In genomic region chr3:131156377-131156776, GRCm38 (mm10) we compare ENCODE assay signal across 13 mouse cellular contexts. TPM values are rescaled to one million over a fixed set of nuclear protein-coding genes. Genes with fewer than 3 reads are reported as not detected.
DNase-seq lines count a peak whose midpoint lies in the region; ATAC-seq and TF ChIP-seq lines count a peak whose summit lies in the region.
"Had no signal": no experiment of that assay in that cellular context is flagged by ENCODE, and none has a peak within 500 bp of the region (broad histone marks: within the 10 kb centered on the region; RNA-seq: fewer than 3 reads in every experiment).

No protein-coding gene starts in this region.

- no peaks in the 10 kb centered on the region for H3K36me3 ChIP-seq in lung, embryonic 14.5 days (ENCODE audit: insufficient read depth)
- H3K36me3 ChIP-seq in intestine, embryonic 15.5 days = no peaks in the 10 kb centered on the region
- H3K36me3 ChIP-seq: heart, embryonic 15.5 days; lung, embryonic 15.5 days had no signal

- H3K4me3 ChIP-seq in lung, embryonic 14.5 days (ENCODE audit: low read depth, low read length) = no peak overlapping the region
- H3K4me3 ChIP-seq in intestine, embryonic 15.5 days (replicated peaks) = no peak overlapping the region
- H3K4me3 ChIP-seq: heart, embryonic 15.5 days; lung, embryonic 15.5 days; myocyte had no signal

- H3K4me1 ChIP-seq in lung, embryonic 14.5 days (ENCODE audit: insufficient read depth) = 0 out of 2 replicates have a peak, but pooled peaks cover 4% of the 10 kb centered on the region
- H3K4me1 ChIP-seq in intestine, embryonic 15.5 days (replicated peaks) = no peaks in the 10 kb centered on the region

- 25% methylated on average over 11 of the region's 11 CpGs for WGBS in lung, embryonic 14.5 days
- WGBS in intestine, embryonic 15.5 days = 39% methylated on average over 11 of the region's 11 CpGs

- no peak overlapping the region for H3K27ac ChIP-seq in lung, embryonic 14.5 days (ENCODE audit: low read depth)
- H3K27ac ChIP-seq in intestine, embryonic 15.5 days = no peak overlapping the region
- H3K27ac ChIP-seq: heart, embryonic 15.5 days; lung, embryonic 15.5 days had no signal

- no peaks in the 10 kb centered on the region for H3K27me3 ChIP-seq in lung, embryonic 14.5 days (ENCODE audit: insufficient read depth, low read length)
- H3K27me3 ChIP-seq in intestine, embryonic 15.5 days (replicated peaks) = no peaks in the 10 kb centered on the region
- H3K27me3 ChIP-seq: heart, embryonic 15.5 days; lung, embryonic 15.5 days had no signal

- TF ChIP-seq CTCF in lung, embryonic 14.5 days (IDR thresholded peaks at IDR 0.05; ENCODE audit: low read depth) = no peak

- peak; percentile 42 for DNase-seq in lung, embryonic 14.5 days
- no peak for DNase-seq in lung, postnatal 25 days (ENCODE audit: low spot score)
- DNase-seq in R1 (ENCODE audit: low read depth, low spot score) = peak; percentile 57
- DNase-seq in thymus, postnatal 10 days (ENCODE audit: low spot score in 2 of 2) = peak; percentile 61 to 63
- DNase-seq in left cerebral cortex, adult 18-20 months (ENCODE audit: low spot score in 2 of 2) = no peak
- no peak for DNase-seq in adipocyte (ENCODE audit: low spot score)
- DNase-seq: cerebellum, postnatal 36 days; kidney, postnatal 10 days had no signal

- no peak overlapping the region for H3K4me2 ChIP-seq in lung, embryonic 14.5 days
- no peak overlapping the region for H3K4me2 ChIP-seq in intestine, embryonic 15.5 days (replicated peaks)
- H3K4me2 ChIP-seq: heart, embryonic 15.5 days; lung, embryonic 15.5 days had no signal

- no peaks in the 10 kb centered on the region for H3K9me3 ChIP-seq in lung, embryonic 14.5 days (ENCODE audit: low read depth, low read length)
- H3K9me3 ChIP-seq in intestine, embryonic 15.5 days = no peaks in the 10 kb centered on the region
- H3K9me3 ChIP-seq: heart, embryonic 15.5 days; lung, embryonic 15.5 days had no signal

- H3K9ac ChIP-seq in lung, embryonic 14.5 days = no peak overlapping the region
- H3K9ac ChIP-seq in intestine, embryonic 15.5 days = no peak overlapping the region
- H3K9ac ChIP-seq: heart, embryonic 15.5 days; lung, embryonic 15.5 days had no signal

- ATAC-seq in lung, embryonic 14.5 days (ENCODE audit: insufficient read depth) = peak; percentile 65; the same call in 1 of the 2 replicates
- 0 out of 2 replicates have a peak, but pooled peaks have one; percentile 36 for ATAC-seq in intestine, embryonic 15.5 days
- ATAC-seq: forebrain, embryonic 16.5 days had no signal

RNA-seq across cellular contexts. Expression of gene Lef1, which starts 46.1 kb away (rescaled TPM):
- polyA plus RNA-seq in lung, embryonic 14.5 days (2014; fragmentation: Nextera tagmentation; extraction: Ambion mirVana) = 31.6 and 32.7 TPM in 2 replicates
- polyA plus RNA-seq in intestine, embryonic 15.5 days (2015; fragmentation: Nextera tagmentation; extraction: Ambion mirVana) = 0.62 and 1.4 TPM in 2 replicates
- total RNA-seq in left cerebral cortex, adult 18-20 months (2021) = 1 to 10 TPM; 5.5 to 5.7 TPM

Comparison
In these comparisons a context has a peak if more than half of its experiments do, and no peak if none do; other contexts are left out.
1. DNase-seq: peak in lung, embryonic 14.5 days (single experiment), R1 (single experiment) and thymus, postnatal 10 days (2 of 2); none in lung, postnatal 25 days (single experiment), left cerebral cortex, adult 18-20 months (0 of 2) and adipocyte (single experiment).
2. RNA of gene Lef1, which starts 46.1 kb away (polyA plus RNA-seq): 31.6 to 32.7 TPM in lung, embryonic 14.5 days; 0.62 to 1.4 TPM in intestine, embryonic 15.5 days; every median in the first group is over 10 times any median in the second.